Mouse (Mus musculus) ovary, postnatal 36 days (tissue): ENCODE measurements around the gene Atp12a.

Experiments used
- DNase-seq: peaks from one replicate; pipeline ENCODE4 v3.0.0; 2022; ENCODE audit warnings: low spot score, mixed read lengths

Gene Atp12a

GRCm38 (mm10) chr14:56364711-56365237 is at the start of gene Atp12a:
Gene Atp12a (plus strand): TSS chr14:56365068.
- DNase-seq: no peak

- DNase-seq: no peak
These were observed 49.3 kb upstream of the Atp12a start for GRCm38 (mm10) chr14:56315519-56315918.

GRCm38 (mm10) chr14:56316333-56316732 is 48.5 kb upstream of the Atp12a start:
- no peak for DNase-seq

GRCm38 (mm10) chr14:56322982-56323381 is 41.9 kb upstream of the Atp12a start:
- no peak for DNase-seq

GRCm38 (mm10) chr14:56325038-56325437 is 39.8 kb upstream of the Atp12a start:
- DNase-seq: no peak

GRCm38 (mm10) chr14:56333700-56334099 is 31.2 kb upstream of the Atp12a start:
- no peak for DNase-seq

- no peak for DNase-seq
These were observed 30.4 kb upstream of the Atp12a start for GRCm38 (mm10) chr14:56334437-56334836.

GRCm38 (mm10) chr14:56336032-56336431 is 28.8 kb upstream of the Atp12a start:
- no peak for DNase-seq

- DNase-seq: no peak
These were observed 27.8 kb upstream of the Atp12a start for GRCm38 (mm10) chr14:56337075-56337474.

GRCm38 (mm10) chr14:56337696-56338095 is 27.2 kb upstream of the Atp12a start:
- DNase-seq: peak; percentile 44

- DNase-seq: no peak
These were observed 25.9 kb upstream of the Atp12a start for GRCm38 (mm10) chr14:56338882-56339442.

- DNase-seq: no peak
These were observed 16.2 kb upstream of the Atp12a start for GRCm38 (mm10) chr14:56348704-56349103.

- no peak for DNase-seq
These were observed 15.3 kb upstream of the Atp12a start for GRCm38 (mm10) chr14:56349541-56349940.

- peak; percentile 25 for DNase-seq
These were observed 12.8 kb upstream of the Atp12a start for GRCm38 (mm10) chr14:56351959-56352660.

GRCm38 (mm10) chr14:56354803-56355202 is 10.1 kb upstream of the Atp12a start:
- DNase-seq: no peak

GRCm38 (mm10) chr14:56355396-56355795 is 9.5 kb upstream of the Atp12a start:
- DNase-seq: no peak

GRCm38 (mm10) chr14:56356196-56356595 is 8.7 kb upstream of the Atp12a start:
- DNase-seq: no peak

GRCm38 (mm10) chr14:56358422-56358821 is 6.4 kb upstream of the Atp12a start:
- no peak for DNase-seq

GRCm38 (mm10) chr14:56359131-56359530 is 5.7 kb upstream of the Atp12a start:
- DNase-seq: no peak

GRCm38 (mm10) chr14:56365292-56365691 is 424 bp downstream of the Atp12a start:
- DNase-seq: no peak

- DNase-seq: no peak
These were observed 1.8 kb downstream of the Atp12a start for GRCm38 (mm10) chr14:56366712-56367111.

GRCm38 (mm10) chr14:56368834-56369233 is 4.0 kb downstream of the Atp12a start:
- DNase-seq: no peak

- DNase-seq: peak; percentile 68
These were observed 10.9 kb downstream of the Atp12a start for GRCm38 (mm10) chr14:56375731-56376130.

- DNase-seq: no peak
These were observed 12.9 kb downstream of the Atp12a start for GRCm38 (mm10) chr14:56377745-56378144.
